Mouse (Mus musculus): ENCODE measurements around the gene Lclat1.

The Lclat1 gene

DNA sequence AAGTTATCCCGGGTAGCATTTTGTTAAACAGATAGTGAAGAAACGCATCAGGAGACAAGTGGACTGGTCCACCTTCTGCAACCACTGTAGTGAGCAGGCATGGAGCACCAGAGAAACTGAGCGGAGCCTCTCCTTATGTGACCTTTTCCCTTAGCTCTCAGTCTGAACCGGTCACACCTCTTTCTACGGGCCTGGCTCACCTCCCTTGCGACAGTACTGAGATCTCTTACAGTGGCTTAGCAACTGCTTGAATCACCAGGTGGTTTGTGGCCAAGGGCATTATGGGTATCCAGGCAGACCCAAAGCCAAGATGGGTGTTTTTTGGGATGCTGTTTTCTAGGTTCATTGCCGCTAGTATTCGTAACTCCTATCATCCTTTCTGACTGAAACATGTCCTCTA lies 16.4 kb upstream of the Lclat1 start:
- no peak for DNase-seq

DNA sequence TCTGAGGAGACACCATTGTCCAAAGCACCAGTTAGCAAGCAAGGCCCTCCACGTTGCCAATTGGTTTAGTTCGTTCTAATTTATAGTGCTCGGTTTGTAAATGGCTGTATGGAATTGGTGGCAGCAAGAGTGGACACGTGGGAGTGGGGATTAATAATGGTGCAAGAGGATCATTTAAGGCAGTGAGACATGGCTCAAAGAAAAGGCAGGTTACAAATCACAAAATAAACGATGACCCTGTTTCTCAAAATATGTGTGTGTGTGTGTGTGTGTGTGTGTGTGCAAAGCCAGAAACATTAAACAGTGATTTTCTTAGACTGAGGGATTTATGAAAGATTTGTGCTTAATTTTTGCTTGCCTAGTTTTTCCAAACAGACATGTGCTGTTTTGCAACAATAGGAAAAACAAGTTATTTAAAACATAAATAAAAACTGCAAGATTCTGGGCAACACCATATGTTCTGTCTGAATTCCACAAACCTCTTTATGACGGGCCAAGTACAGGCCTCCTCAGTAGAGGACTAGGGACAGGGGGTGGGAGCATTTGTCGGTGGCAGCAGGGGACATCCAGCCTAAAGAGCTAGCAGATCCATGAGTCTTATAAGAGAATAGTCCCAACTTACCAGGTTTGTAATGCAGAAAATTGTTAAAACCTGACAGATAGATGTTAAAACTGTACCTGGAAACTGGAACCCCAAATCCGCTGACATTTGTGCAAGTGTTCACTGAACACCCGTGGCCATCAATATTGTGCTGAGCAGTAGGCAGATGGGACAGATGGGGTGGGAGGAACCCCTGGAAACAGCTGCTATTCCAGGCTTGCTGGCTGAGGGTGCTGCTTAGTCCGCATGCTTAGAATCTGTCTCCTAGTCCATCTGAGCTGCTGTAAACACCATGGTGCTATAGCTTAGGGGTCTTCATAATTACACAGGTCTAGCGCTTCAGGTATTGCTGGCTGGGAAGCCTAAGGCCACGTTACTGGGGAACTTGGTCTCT lies 15.4 kb upstream of the Lclat1 start:
- DNase-seq, result no peak

DNA sequence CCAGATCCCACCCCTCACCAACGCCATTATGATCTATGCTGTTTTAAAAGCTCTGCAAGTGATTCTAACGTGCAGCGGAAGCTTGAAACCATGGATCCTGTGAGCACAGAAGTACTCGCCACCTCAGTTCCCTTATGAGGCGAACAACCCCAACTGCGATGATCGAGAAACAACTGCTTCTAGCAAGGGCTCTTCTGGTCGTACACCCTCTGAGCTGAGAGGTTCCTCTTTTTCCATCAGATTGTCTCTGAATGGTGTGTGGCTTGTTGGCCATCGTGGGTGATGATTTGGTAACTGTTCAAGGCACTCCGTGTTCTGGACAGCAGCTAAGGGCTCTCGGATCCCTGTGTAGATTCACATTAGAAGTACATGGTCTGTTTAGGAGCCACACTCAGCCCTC lies 12.7 kb upstream of the Lclat1 start:
- no peak for DNase-seq

DNA sequence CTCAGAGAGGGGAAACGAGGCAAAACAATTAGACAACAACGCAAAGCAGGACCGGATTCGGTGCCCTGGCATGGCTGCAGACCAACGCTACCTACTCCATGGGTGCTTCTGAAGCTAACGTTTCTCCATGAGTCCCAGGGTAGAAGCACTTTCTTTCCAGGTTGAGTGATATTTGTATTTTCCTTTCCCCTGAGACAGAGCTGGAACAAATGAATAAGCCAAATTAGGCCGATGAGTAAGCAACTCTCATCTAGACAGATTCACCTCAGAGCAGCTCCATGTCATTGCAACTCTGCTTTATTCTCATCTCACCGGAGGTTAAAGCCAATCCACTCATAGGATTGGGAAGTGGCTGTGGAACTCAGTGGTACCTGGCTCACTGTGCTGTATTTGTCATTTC lies 12.2 kb upstream of the Lclat1 start:
- DNase-seq, result no peak

DNA sequence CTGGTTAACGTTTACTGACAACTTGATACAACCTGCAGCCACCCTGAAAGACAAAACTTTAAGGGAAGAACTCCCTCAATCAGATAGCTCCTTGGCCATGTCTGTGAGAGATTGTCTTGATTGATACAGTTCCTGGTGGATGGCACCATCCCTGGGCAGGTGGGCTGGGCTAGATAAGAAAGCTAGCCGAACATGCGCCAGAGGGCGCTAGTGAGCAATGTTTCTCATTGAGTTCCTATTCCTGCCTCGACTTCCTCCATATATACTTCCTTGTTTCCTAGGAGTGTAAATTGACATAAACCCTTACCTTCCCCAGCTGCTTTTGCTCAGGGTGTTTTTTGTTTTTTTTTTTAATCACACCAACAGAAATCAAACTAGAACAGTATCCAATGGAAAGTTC lies 11.3 kb upstream of the Lclat1 start:
- no peak for DNase-seq

DNA sequence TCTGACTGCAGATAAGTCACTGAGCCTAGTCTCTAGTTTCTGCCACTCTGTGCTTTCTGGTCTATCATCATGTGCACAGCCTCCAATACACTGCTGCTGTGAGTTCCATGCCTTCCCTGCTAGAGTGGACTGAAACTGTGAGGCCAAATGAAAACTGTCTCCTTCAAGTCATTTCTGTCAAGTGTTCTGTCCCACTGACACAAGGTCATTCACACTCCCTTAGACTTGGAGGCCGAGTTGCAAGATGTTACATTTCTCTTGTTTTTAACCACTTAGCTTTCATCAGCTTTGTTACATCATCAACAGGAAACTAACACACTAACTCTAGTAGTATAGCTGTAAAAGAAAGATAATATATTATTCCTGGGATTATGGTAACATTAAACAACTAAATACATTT lies 9.1 kb upstream of the Lclat1 start:
- DNase-seq, result no peak

DNA sequence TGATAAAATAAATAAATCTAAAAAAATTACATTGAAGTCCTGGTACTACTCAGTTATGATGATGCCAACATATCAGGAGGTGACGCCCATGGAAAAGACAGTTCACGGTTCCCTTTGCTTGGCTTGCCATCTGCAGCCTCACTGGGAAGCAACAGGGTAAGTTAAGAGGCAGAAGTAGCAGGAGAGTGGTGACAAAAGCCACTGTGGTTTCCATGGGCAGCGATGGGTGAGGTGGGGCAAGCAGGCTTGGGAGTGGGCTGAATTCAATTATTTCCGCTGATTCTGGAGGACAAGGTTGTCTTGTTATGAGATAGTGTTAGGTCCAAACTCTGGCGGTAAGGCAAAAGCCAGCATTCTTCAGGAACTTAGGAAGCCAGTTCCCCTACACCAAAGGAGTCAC lies 7.4 kb upstream of the Lclat1 start:
- no peak for DNase-seq

DNA sequence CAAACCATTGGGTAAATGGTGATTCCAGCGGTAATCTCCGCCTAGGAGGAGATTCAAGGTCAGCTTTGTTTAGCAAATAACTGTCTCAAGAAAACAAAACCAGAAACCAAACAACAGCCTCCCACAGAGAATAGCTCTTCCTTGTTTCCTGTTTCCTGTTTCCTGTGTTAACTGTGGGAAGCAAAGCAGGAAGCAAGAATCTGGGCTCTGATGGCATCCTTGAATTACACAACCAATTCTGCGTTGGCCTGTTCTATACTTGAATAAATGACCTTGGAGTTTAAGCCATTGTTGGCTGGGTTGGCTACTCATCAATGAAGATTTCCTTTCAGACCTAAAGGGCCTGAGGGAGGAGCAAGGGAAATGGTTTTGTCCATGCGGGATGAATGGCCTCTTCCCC lies 5.2 kb upstream of the Lclat1 start:
- no peak for DNase-seq

DNA sequence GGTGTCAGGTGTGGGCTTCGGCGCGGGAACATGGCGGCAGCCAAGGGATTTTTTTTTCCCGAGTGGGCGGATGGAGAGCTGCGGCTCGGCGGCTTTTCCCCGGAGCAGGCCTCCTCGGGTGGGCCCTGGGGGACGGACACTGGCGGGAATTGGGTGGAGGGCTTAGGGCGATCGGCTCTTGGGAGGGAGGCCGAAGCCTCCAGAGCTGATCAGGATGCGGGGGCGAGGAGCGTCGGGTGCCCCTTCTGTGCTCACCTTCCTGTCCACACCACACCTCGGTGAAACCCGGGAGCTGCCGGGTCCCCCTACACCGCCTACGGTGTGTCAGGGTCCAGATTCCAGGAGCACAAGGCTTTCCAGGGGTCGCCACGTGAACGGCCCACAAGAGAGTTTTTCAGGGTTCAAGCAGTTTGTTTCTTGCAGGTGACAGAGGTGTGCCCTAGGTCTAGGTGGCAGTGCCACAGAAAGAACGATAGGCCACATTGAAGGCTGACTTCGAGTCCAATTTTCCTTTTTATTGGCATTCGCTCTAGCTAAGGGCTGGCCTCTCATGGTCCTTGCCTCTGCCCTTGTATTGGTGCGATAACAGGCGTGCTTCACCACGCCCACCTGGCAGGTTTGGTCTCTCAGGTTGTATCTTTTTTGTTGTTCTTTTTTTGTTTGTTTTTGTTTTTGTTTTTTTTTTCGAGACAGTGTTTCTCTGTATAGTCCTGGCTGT lies 544 bp downstream of the Lclat1 start:
- no peak for DNase-seq

DNA sequence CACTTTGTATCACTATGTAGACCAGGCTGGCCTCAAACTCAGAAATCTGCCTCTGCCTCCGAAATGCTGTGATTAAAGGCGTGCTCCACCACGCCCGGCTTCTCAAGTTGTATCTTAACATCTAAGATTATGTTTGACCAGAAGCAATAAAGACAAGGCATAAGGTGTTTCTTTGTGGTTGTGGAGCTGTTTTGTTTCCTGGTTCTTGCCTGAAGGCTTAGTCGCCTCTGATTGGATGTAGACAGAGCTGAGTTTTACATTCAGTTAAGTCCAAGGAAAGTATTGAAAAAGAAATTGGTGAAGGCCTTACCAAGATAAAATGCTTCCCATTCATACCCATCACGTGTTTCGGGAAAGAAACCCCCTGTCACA lies 1.1 kb downstream of the Lclat1 start:
- DNase-seq, result no peak

DNA sequence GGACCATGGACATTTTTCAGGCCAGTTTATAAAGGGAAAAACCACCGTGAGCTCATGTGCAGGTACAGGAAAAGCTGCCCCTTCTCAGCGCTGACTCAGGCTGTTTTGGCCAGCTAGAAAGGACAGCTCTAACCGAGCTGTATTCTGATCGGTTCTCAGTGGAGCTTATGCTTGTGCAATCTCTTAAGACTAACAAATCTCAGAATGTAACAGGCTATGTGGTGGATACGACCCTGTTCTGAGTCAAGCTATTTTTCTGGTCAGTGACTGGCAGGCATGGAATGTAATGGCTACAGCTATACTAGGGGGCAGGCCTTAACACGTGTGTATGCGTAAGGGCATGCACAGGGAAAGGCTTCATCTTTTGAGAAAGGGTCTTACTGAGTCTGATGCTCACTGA lies 4.3 kb downstream of the Lclat1 start:
- no peak for DNase-seq

DNA sequence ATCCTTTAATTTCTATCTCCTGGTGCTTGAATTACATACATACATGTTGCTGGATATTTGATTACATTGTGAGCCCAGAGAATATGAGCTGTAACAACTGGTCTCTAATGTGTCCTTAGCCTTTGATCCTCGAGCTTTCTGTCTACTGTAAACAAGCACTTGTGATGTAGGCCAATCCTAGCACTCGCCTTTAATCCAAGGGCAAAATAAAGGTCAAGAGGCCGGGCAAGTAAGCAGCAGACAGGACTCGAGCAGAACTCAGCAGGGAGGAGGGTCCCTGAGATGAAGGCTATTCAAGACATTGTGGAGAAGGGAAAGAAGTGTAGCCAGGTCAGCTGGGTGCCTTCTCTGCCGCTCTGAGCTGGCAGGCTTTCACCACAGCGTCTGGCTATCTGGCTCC lies 4.8 kb downstream of the Lclat1 start:
- DNase-seq, result no peak

DNA sequence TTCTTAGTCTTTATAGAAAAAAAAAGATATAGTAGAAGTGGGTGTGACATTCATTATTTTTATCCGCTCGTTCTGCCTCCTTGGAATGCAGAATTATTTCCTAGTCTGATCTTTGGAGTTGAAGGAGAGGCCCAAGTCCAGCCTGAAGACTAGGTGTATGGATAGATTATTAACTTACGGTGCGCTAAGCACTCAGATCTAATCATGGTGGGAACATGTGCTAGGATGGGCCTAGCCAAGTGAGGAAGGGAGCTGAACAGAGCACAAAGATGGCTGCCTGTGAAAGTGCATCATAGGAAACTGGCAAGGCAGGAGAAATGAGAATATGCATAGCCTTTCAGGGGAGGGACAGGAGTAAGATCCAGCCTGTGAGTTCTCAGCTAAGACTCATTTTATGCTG lies 5.4 kb downstream of the Lclat1 start:
- DNase-seq, result no peak

DNA sequence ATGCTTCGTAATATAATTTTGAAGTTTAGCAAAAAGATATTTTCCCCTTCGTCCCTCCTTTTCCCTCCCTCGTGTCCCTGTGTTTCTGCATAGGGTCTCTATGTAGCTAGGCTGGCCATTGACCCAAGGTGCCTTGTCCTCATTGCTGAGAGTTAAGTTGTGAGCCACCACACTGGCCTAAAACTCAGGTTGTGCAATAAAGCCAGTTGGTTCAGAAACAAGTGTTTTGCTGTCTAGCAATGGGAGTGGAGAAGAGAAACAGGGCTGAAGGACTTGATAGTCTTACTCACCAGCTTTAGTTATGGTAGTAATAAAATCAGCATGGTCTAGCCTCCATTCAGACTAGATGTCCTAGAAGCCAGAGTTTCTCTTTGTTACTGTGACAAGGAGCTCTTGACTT lies 10.3 kb downstream of the Lclat1 start:
- no peak for DNase-seq

DNA sequence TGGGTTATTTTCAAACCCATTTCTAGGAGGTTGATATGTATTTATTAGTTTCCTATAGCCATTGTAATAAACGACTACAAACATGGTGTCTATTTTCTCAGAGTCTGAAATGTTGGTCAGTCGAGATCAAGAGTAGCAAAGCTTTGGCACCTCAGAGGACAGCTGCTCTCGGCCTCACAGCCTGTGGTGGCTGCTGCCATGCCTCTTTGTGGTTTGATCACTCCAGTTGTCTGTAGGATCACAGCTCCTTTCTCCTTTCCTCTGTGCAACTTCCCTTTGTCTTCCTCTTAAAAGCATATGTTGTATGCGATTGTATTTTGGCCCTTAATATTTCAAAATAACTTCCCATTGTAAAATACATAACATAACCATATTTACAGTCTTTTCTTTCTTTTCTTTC lies 10.9 kb downstream of the Lclat1 start:
- DNase-seq, result no peak

DNA sequence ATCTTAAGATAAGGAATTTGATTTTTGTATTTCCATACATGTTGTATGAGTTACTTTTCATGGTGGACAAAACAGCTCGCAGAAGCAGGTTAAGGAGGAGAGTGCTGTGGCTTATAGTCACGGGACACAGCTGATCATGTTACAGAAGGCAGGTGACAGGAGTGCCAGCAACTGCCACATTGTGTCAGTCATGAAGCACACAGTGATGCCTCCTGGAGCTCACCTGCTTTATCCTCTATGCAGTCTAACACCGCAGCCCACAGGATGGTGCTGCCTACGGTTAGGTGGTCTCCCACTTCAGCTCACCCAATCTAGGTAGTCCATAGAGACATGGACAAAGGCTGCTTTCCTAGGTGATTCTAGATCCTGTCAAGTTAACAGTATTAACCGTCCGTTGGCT lies 11.4 kb downstream of the Lclat1 start:
- DNase-seq, result no peak

DNA sequence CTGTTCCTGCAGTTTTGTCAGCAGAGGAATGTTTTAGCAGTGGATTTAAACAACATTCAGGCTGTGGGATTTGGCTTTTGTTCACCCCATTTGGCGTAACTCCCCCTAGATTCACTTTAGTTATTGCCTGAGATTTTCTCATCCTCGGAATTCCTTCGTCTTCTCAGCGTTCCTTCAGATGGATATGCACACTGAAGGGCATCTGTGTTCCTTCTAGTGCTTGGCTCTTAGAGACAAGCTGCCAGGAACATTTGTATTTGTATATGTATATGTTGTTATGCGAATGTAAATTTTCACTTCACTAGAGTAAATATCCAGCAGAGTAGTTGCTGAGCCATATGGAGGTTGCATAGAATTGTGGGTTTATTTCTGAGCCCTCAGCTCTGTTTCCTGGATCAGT lies 12.8 kb downstream of the Lclat1 start:
- DNase-seq, result no peak

DNA sequence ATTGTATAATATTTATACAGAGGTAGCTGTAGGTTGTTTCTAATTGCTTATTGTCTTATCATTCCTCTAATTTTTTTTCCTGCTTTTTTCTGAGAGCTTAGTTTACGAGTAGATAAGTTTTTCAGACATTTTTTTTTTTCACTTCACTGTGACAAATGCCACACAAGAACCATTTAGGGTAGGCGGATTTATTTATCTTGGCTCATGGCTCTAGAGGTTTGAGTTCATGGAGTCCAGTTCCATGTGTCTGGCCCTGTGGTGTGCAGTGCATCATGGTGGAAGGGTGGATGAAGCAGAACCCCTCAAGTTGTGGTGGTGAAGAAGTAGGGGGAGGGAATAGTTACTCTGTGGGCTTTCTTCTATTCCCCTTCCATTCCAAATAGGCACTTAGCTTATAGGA lies 13.9 kb downstream of the Lclat1 start:
- DNase-seq, result no peak

DNA sequence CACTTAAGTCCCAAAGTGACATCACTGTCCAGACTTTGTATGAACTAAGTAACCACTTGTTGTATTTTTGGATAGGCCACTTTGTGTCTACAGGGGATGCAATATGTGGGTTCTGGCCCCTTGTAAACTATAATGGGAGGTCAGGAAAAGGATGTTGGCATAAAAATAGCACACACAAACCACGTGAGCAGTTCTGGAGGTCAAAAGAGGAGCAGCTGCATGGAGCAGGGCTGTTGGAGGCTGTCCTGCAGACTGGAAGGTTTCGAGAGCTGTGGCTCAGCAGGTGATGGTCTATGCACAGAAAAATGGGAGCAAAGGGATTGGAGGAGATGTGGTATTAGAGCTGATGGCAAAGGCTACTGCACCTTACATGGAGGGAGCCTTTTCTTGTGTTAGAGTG lies 18.6 kb downstream of the Lclat1 start:
- DNase-seq, result no peak

DNA sequence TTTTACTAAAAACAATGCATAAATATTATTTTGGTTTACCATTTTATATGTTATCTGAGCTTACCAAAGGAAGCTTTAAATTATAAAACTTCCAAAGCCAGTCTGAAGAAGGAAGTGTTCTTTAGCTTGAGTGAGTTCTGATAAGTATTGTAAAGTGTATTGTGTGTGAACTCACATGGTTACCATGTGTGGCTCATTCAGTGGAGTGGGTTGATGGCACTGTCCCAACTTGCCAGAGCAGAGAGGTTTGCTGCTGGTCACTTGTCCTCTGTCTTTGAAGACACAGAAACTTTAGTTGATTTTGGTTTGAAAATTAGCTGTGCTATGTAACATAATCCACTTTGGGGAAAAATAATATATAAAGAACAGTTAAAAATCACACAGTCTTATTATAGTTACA lies 19.1 kb downstream of the Lclat1 start:
- DNase-seq, result no peak

DNA sequence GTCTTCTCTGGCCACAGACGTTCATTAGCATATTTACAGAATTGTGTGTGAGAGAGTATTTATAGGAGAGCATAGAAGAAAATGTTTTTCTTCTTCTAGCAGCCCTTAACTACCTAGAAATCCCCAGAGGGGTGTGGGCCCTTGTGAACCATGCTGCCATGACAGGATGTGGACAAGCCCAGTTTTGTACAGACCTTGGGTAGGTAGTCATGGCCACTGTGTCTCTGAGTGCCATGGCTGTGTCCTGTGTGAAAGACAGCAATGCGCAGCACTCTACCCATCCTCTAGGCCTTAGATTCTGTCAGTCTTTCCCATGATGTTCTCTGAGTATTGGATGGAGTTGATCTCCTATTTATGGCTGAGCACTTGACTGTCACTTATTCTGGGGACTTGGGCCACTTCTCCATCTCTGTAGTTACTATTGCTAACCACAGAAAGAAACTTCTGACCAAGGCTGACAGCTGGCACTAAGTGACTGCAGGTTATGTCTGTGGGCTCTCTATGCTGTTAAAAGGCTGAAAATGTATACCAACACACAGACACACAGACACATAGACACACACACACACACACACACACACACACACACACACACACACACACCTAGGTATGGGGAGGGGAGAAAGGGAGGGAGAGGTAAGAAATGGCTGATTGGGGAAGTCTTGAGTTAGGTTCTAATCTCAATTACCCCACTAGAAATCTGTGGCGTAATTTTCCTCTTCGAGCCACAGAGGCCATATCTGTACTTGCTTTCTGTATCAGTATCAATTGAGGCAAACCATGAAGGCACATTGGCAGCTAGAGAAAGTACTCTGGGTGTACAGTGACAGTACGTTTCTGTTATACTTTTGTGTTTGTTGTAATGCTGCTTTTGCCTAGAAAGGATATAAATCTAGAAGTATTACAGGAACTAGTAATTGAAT lies 29.0 kb downstream of the Lclat1 start:
- DNase-seq, result no peak

DNA sequence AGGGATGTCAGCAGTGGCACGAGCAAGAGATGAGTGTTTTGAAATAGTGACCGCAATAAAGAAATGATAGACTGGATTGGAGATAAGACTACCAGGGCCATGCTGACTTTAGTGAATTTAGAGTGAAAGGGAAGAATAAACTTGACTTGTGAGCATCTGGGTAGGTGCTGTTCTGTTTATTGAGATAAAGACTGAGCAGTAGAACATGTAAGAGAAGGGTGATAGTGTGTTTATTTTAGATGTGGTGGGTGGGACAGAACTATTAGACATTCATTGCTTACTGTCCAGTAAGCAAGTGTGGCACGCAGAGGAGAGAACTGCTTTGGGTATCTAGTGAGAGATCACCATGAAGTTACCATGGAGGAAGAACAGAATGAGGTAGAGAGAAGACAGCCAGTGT lies 30.4 kb downstream of the Lclat1 start:
- DNase-seq, result no peak

DNA sequence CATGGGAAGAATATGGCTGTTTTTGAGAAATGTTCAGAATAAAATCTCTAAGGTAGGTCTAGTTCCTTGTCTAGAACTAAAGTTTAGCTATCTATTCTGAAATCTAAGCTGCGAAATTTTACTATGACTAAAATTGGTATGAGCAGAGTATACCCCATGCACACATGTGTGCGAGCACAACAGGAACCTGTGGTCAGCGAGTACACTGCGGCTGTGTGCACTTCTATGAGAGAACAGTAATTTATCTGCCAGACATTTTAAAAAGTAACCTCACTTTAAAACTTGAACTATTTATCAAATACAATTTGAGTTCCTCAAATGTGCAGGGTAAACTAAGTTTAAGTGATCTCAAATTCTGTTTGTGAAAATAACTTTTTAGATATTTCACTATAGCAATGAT lies 34.2 kb downstream of the Lclat1 start:
- DNase-seq, result no peak

Data from right cerebral cortex, postnatal 25 days (tissue).